ENCODE assay signal across 27 mouse cellular contexts in the genomic region with DNA sequence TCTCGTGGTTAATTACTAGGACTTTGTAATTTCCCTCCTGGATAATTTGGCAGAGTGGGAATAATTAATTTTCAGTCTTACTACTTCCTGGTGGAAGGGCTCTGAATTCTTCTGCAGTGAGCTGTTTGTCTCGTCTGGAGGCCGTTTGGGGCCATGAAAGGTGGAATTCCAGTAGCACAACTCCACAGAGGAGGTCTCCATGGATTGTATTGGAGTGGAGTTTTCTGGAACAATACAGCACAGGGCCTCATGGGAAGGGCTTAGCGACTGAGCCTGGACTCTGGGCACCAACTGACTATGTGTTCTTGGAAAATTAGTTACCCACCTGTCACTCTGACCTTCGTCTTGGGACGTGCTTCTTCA.
DNase-seq lines count a peak whose midpoint lies in the region; ATAC-seq and TF ChIP-seq lines count a peak whose summit lies in the region.
"Had no signal": no experiment of that assay in that cellular context is flagged by ENCODE, and none has a peak within 500 bp of the region (broad histone marks: within the 10 kb centered on the region; RNA-seq: fewer than 3 reads in every experiment).

No protein-coding gene starts in this region.

- POLR2A ChIA-PET in Patski (lab: Charles Lee): interaction anchor here (1.4 kb wide), 1 partner anchor 282 kb away, joined by 3 read pairs; no protein-coding TSS in a partner anchor

- H3K27ac ChIP-seq in hindbrain, embryonic 14.5 days: 0 out of 2 replicates have a peak overlapping the region, but pooled peaks have one; percentile 43
- no peak overlapping the region for H3K27ac ChIP-seq in hindbrain, embryonic 13.5 days
- H3K27ac ChIP-seq in midbrain, embryonic 15.5 days: 0 out of 2 replicates have a peak overlapping the region, but pooled peaks have one; percentile 20
- no peak overlapping the region for H3K27ac ChIP-seq in midbrain, embryonic 11.5 days (ENCODE audit: low read depth, low read length)
- no peak overlapping the region for H3K27ac ChIP-seq in intestine, postnatal 0 days (ENCODE audit: low read depth, low read length)
- H3K27ac ChIP-seq: embryonic facial prominence, embryonic 15.5 days; forebrain, embryonic 13.5 days; heart, adult 2 months; heart, embryonic 13.5 days; kidney, postnatal 0 days; limb, embryonic 13.5 days; lung, embryonic 15.5 days; neural tube, embryonic 15.5 days; stomach, postnatal 0 days had no signal

- TF ChIP-seq CTCF in Patski (IDR thresholded peaks at IDR 0.05): no peak
- no peak for TF ChIP-seq CTCF in intestine, postnatal 0 days (IDR thresholded peaks at IDR 0.05; ENCODE audit: low read depth)

- H3K36me3 ChIP-seq in hindbrain, embryonic 14.5 days (replicated peaks; ENCODE audit: control insufficient read depth, insufficient read depth): no peaks in the 10 kb centered on the region
- H3K36me3 ChIP-seq in hindbrain, embryonic 13.5 days: no peaks in the 10 kb centered on the region
- H3K36me3 ChIP-seq in midbrain, embryonic 15.5 days (replicated peaks): no peaks in the 10 kb centered on the region
- H3K36me3 ChIP-seq in midbrain, embryonic 11.5 days (ENCODE audit: control insufficient read depth, insufficient read depth, low read length): no peaks in the 10 kb centered on the region
- no peaks in the 10 kb centered on the region for H3K36me3 ChIP-seq in intestine, postnatal 0 days (ENCODE audit: control insufficient read depth, insufficient read depth)
- H3K36me3 ChIP-seq: embryonic facial prominence, embryonic 15.5 days; heart, embryonic 13.5 days; limb, embryonic 13.5 days; lung, embryonic 15.5 days; neural tube, embryonic 15.5 days had no signal

- CTCF ChIA-PET in Patski (lab: Charles Lee): no interaction called here

- no peak overlapping the region for H3K4me2 ChIP-seq in hindbrain, embryonic 14.5 days (replicated peaks)
- no peak overlapping the region for H3K4me2 ChIP-seq in hindbrain, embryonic 13.5 days
- no peak overlapping the region for H3K4me2 ChIP-seq in midbrain, embryonic 15.5 days
- no peak overlapping the region for H3K4me2 ChIP-seq in midbrain, embryonic 11.5 days
- H3K4me2 ChIP-seq in intestine, postnatal 0 days (replicated peaks; ENCODE audit: low read depth): peak overlapping the region; percentile 21; the same call in 1 of the 2 replicates
- H3K4me2 ChIP-seq: embryonic facial prominence, embryonic 15.5 days; forebrain, embryonic 13.5 days; heart, embryonic 13.5 days; limb, embryonic 13.5 days; liver, embryonic 11.5 days; lung, embryonic 15.5 days; neural tube, embryonic 15.5 days had no signal

- ATAC-seq in hindbrain, embryonic 14.5 days (ENCODE audit: low FRiP score): no peak
- ATAC-seq in hindbrain, embryonic 13.5 days (ENCODE audit: low FRiP score): no peak
- no peak for ATAC-seq in midbrain, embryonic 15.5 days (replicated peaks)
- ATAC-seq in midbrain, embryonic 11.5 days (ENCODE audit: low FRiP score): no peak
- ATAC-seq in Patski: peak; percentile 60
- peak; percentile 46 for ATAC-seq in intestine, postnatal 0 days
- ATAC-seq: forebrain, embryonic 13.5 days had no signal

- in situ Hi-C loops in Patski (cut with MboI; ENCODE audit: low pct_unique_long_range_greater_than_20kb): loop anchor here (5.0 kb wide), 3 partner anchors 88 to 287 kb away; a partner anchor contains a TSS

- H3K4me1 ChIP-seq in hindbrain, embryonic 14.5 days (replicated peaks; ENCODE audit: control insufficient read depth, insufficient read depth, low read length): peaks cover 12% of the 10 kb centered on the region; the same call in 1 of the 2 replicates
- H3K4me1 ChIP-seq in hindbrain, embryonic 13.5 days (replicated peaks): peaks cover 27% of the 10 kb centered on the region
- peaks cover 13% of the 10 kb centered on the region for H3K4me1 ChIP-seq in midbrain, embryonic 15.5 days
- peaks cover 10% of the 10 kb centered on the region for H3K4me1 ChIP-seq in midbrain, embryonic 11.5 days (ENCODE audit: control insufficient read depth, insufficient read depth, low read length)
- H3K4me1 ChIP-seq in intestine, postnatal 0 days (replicated peaks; ENCODE audit: control insufficient read depth, insufficient read depth, low read length): peaks cover 3% of the 10 kb centered on the region
- H3K4me1 ChIP-seq: embryonic facial prominence, embryonic 15.5 days; lung, embryonic 15.5 days had no signal

- DNase-seq in hindbrain, embryonic 14.5 days (ENCODE audit: low spot score): no peak
- DNase-seq in midbrain, embryonic 11.5 days (ENCODE audit: low spot score, missing footprints): no peak
- DNase-seq in Patski (ENCODE audit: low read depth, low spot score): peak; percentile 50
- no peak for DNase-seq in spleen, adult 18-20 months
- DNase-seq: adrenal gland, postnatal 10 days; B cell, adult 2 months; cerebellum, adult 11 months; cerebellum, adult 9-11 months; gastrocnemius, postnatal 36 days; heart, adult 2 months; heart, postnatal 10 days; kidney, postnatal 4 days; right cerebral cortex, postnatal 25 days; thymus, adult 18-20 months; thymus, postnatal 25 days had no signal

- 59% methylated on average over 6 of the region's 6 CpGs for WGBS in hindbrain, embryonic 14.5 days
- 67% methylated on average over 6 of the region's 6 CpGs for WGBS in hindbrain, embryonic 13.5 days
- WGBS in midbrain, embryonic 15.5 days: 55% methylated on average over 6 of the region's 6 CpGs
- 67% methylated on average over 6 of the region's 6 CpGs for WGBS in midbrain, embryonic 11.5 days
- WGBS in intestine, postnatal 0 days: 25% methylated on average over 6 of the region's 6 CpGs

- H3K9me3 ChIP-seq in hindbrain, embryonic 14.5 days (ENCODE audit: control insufficient read depth, low read length): no peaks in the 10 kb centered on the region
- H3K9me3 ChIP-seq in hindbrain, embryonic 13.5 days: no peaks in the 10 kb centered on the region
- no peaks in the 10 kb centered on the region for H3K9me3 ChIP-seq in midbrain, embryonic 15.5 days
- H3K9me3 ChIP-seq in midbrain, embryonic 11.5 days (ENCODE audit: control insufficient read depth, low read length): no peaks in the 10 kb centered on the region
- no peaks in the 10 kb centered on the region for H3K9me3 ChIP-seq in intestine, postnatal 0 days (ENCODE audit: control insufficient read depth)
- H3K9me3 ChIP-seq: embryonic facial prominence, embryonic 15.5 days; forebrain, embryonic 13.5 days; heart, embryonic 13.5 days; limb, embryonic 13.5 days; lung, embryonic 15.5 days; neural tube, embryonic 15.5 days had no signal

- no peaks in the 10 kb centered on the region for H3K27me3 ChIP-seq in hindbrain, embryonic 14.5 days (ENCODE audit: control insufficient read depth, insufficient read depth, low read length)
- H3K27me3 ChIP-seq in hindbrain, embryonic 13.5 days: no peaks in the 10 kb centered on the region
- H3K27me3 ChIP-seq in midbrain, embryonic 15.5 days (replicated peaks): no peaks in the 10 kb centered on the region
- no peaks in the 10 kb centered on the region for H3K27me3 ChIP-seq in midbrain, embryonic 11.5 days (ENCODE audit: control insufficient read depth, insufficient read depth, low read length)
- no peaks in the 10 kb centered on the region for H3K27me3 ChIP-seq in Patski
- no peaks in the 10 kb centered on the region for H3K27me3 ChIP-seq in intestine, postnatal 0 days (replicated peaks; ENCODE audit: control insufficient read depth, insufficient read depth, low read length)
- H3K27me3 ChIP-seq: embryonic facial prominence, embryonic 15.5 days; forebrain, embryonic 13.5 days; heart, embryonic 13.5 days; lung, embryonic 15.5 days; neural tube, embryonic 15.5 days had no signal

- no peak overlapping the region for H3K4me3 ChIP-seq in hindbrain, embryonic 14.5 days (replicated peaks; ENCODE audit: low read length)
- H3K4me3 ChIP-seq in hindbrain, embryonic 13.5 days: no peak overlapping the region
- H3K4me3 ChIP-seq in midbrain, embryonic 15.5 days: no peak overlapping the region
- H3K4me3 ChIP-seq in midbrain, embryonic 11.5 days (ENCODE audit: low read depth, low read length): no peak overlapping the region
- H3K4me3 ChIP-seq in intestine, postnatal 0 days (ENCODE audit: low read depth, low read length): no peak overlapping the region
- H3K4me3 ChIP-seq: embryonic facial prominence, embryonic 15.5 days; forebrain, embryonic 13.5 days; heart, adult 2 months; heart, embryonic 13.5 days; limb, embryonic 13.5 days; lung, embryonic 15.5 days; neural tube, embryonic 15.5 days had no signal

- H3K9ac ChIP-seq in hindbrain, embryonic 14.5 days: no peak overlapping the region
- H3K9ac ChIP-seq in hindbrain, embryonic 13.5 days: no peak overlapping the region
- no peak overlapping the region for H3K9ac ChIP-seq in midbrain, embryonic 15.5 days
- no peak overlapping the region for H3K9ac ChIP-seq in midbrain, embryonic 11.5 days (ENCODE audit: low read length)
- no peak overlapping the region for H3K9ac ChIP-seq in intestine, postnatal 0 days (ENCODE audit: low read depth, low read length)
- H3K9ac ChIP-seq: embryonic facial prominence, embryonic 15.5 days; forebrain, embryonic 13.5 days; heart, embryonic 13.5 days; limb, embryonic 13.5 days; lung, embryonic 15.5 days; neural tube, embryonic 15.5 days had no signal

Comparison
In these comparisons a context has a peak if more than half of its experiments do, and no peak if none do; other contexts are left out.
1. H3K27ac ChIP-seq: peak in hindbrain, embryonic 14.5 days (single experiment) and midbrain, embryonic 15.5 days (single experiment); none in hindbrain, embryonic 13.5 days (single experiment), midbrain, embryonic 11.5 days (single experiment) and intestine, postnatal 0 days (single experiment).
2. ATAC-seq: peak in Patski (single experiment) and intestine, postnatal 0 days (single experiment); none in hindbrain, embryonic 14.5 days (single experiment), hindbrain, embryonic 13.5 days (single experiment), midbrain, embryonic 15.5 days (single experiment) and midbrain, embryonic 11.5 days (single experiment).